Mouse (Mus musculus) kidney, adult 18-20 months (tissue): Measurements from ENCODE around the gene Zbtb7b.

Experiments
- DNase-seq: peaks from one replicate; pipeline ENCODE4 v3.0.0; 2021

Gene Zbtb7b

GRCm38 (mm10) chr3:89388901-89389740 lies 5.5 kb downstream of the Zbtb7b start:
- no peak for DNase-seq

GRCm38 (mm10) chr3:89388134-89388881 lies 6.3 kb downstream of the Zbtb7b start:
- DNase-seq: peak; percentile 60

- no peak for DNase-seq
These were observed 6.9 kb downstream of the Zbtb7b start for GRCm38 (mm10) chr3:89387632-89388031.

- no peak for DNase-seq
These were observed 7.8 kb downstream of the Zbtb7b start for GRCm38 (mm10) chr3:89386438-89387420.

GRCm38 (mm10) chr3:89385451-89385850 lies 9.1 kb downstream of the Zbtb7b start:
- no peak for DNase-seq

- no peak for DNase-seq
These were observed 10.1 kb downstream of the Zbtb7b start for GRCm38 (mm10) chr3:89384331-89385076.

- no peak for DNase-seq
These were observed 10.8 kb downstream of the Zbtb7b start for GRCm38 (mm10) chr3:89383651-89384255.

GRCm38 (mm10) chr3:89382950-89383349 lies 11.6 kb downstream of the Zbtb7b start:
- DNase-seq: no peak

GRCm38 (mm10) chr3:89382033-89382882 lies 12.3 kb downstream of the Zbtb7b start:
- DNase-seq: no peak

GRCm38 (mm10) chr3:89381233-89381632 lies 13.3 kb downstream of the Zbtb7b start:
- no peak for DNase-seq

GRCm38 (mm10) chr3:89380711-89381110 lies 13.9 kb downstream of the Zbtb7b start:
- DNase-seq: no peak

- no peak for DNase-seq
These were observed 14.3 kb downstream of the Zbtb7b start for GRCm38 (mm10) chr3:89380291-89380690.

GRCm38 (mm10) chr3:89379388-89380131 lies 15.0 kb downstream of the Zbtb7b start:
- no peak for DNase-seq

GRCm38 (mm10) chr3:89378394-89379067 lies 16.0 kb downstream of the Zbtb7b start:
- DNase-seq: peak; percentile 78

GRCm38 (mm10) chr3:89377831-89378230 lies 16.7 kb downstream of the Zbtb7b start:
- DNase-seq: no peak

GRCm38 (mm10) chr3:89373581-89374231 lies 20.9 kb downstream of the Zbtb7b start:
- DNase-seq: no peak

GRCm38 (mm10) chr3:89367338-89367737 lies 27.2 kb downstream of the Zbtb7b start:
- no peak for DNase-seq
